Mouse (Mus musculus) thymus, postnatal 4 days (tissue): ENCODE data around the gene Cbx7.
"Not testable (repeated sequence)": the region's sequence is repeated elsewhere in the genome, so short reads cannot be mapped to it uniquely, and the experiment has no call there.

ENCODE experiments used
- DNase-seq: peaks from one replicate; pipeline ENCODE4 v3.0.0; 2021

The Cbx7 gene

GRCm38 (mm10) chr15:79946790-79947189 is 24.1 kb downstream of the Cbx7 start:
- peak; percentile 76 for DNase-seq

GRCm38 (mm10) chr15:79946022-79946421 is 24.9 kb downstream of the Cbx7 start:
- peak; percentile 93 for DNase-seq

GRCm38 (mm10) chr15:79944948-79945347 is 26.0 kb downstream of the Cbx7 start:
- DNase-seq, result no peak

GRCm38 (mm10) chr15:79943584-79943983 is 27.3 kb downstream of the Cbx7 start:
- DNase-seq, result no peak

GRCm38 (mm10) chr15:79942541-79942940 is 28.4 kb downstream of the Cbx7 start:
- no peak for DNase-seq

- peak; percentile 77 for DNase-seq
Observed at GRCm38 (mm10) chr15:79940932-79941331, 30.0 kb downstream of the Cbx7 start.

GRCm38 (mm10) chr15:79939913-79940312 is 31.0 kb downstream of the Cbx7 start:
- DNase-seq, result no peak

- DNase-seq, result not testable (repeated sequence)
Observed at GRCm38 (mm10) chr15:79939501-79939900, 31.4 kb downstream of the Cbx7 start.

GRCm38 (mm10) chr15:79939020-79939419 is 31.9 kb downstream of the Cbx7 start:
- no peak for DNase-seq

GRCm38 (mm10) chr15:79936374-79936751 is 34.6 kb downstream of the Cbx7 start:
- no peak for DNase-seq

- no peak for DNase-seq
Observed at GRCm38 (mm10) chr15:79935654-79936373, 35.1 kb downstream of the Cbx7 start.

GRCm38 (mm10) chr15:79934776-79935175 is 36.1 kb downstream of the Cbx7 start:
- no peak for DNase-seq

GRCm38 (mm10) chr15:79933670-79934514 is 37.0 kb downstream of the Cbx7 start:
- DNase-seq, result peak; percentile 52

- DNase-seq, result peak; percentile 49
Observed at GRCm38 (mm10) chr15:79933052-79933669, 37.8 kb downstream of the Cbx7 start.

- DNase-seq, result peak; percentile 97
Observed at GRCm38 (mm10) chr15:79932323-79932987, 38.5 kb downstream of the Cbx7 start.

- DNase-seq, result no peak
Observed at GRCm38 (mm10) chr15:79931496-79932141, 39.3 kb downstream of the Cbx7 start.

- DNase-seq, result no peak
Observed at GRCm38 (mm10) chr15:79929734-79930133, 41.2 kb downstream of the Cbx7 start.

GRCm38 (mm10) chr15:79928736-79929135 is 42.2 kb downstream of the Cbx7 start:
- DNase-seq, result no peak

- no peak for DNase-seq
Observed at GRCm38 (mm10) chr15:79928316-79928715, 42.6 kb downstream of the Cbx7 start.

- peak; percentile 99 for DNase-seq
Observed at GRCm38 (mm10) chr15:79927637-79928122, 43.2 kb downstream of the Cbx7 start.

GRCm38 (mm10) chr15:79926856-79927416 is 44.0 kb downstream of the Cbx7 start:
- peak; percentile 55 for DNase-seq

GRCm38 (mm10) chr15:79919787-79920186 is 51.1 kb downstream of the Cbx7 start:
- DNase-seq, result no peak
